Mouse (Mus musculus) bone marrow macrophage, adult 2 months (primary cell): ENCODE data around the gene Gm27027.

Source experiments
- CTCF ChIP-seq: IDR thresholded peaks from 2 replicates; pipeline ENCODE4 v1.5.1; 2012; ENCODE audit warnings: low read depth, mild to moderate bottlenecking, low read length, moderate library complexity
- POLR2A ChIP-seq: IDR thresholded peaks from 2 replicates; pipeline ENCODE4 v1.6.1; 2012; ENCODE audit warnings: mild to moderate bottlenecking, low read depth, low read length, borderline replicate concordance

- TF ChIP-seq POLR2A (no peak), CTCF (no peak)
Observed at GRCm38 (mm10) chr2:93946976-93947375, 49.2 kb downstream of the Gm27027 start.
